Mouse (Mus musculus): Measurements from ENCODE around the gene Tbx19. TPM values are rescaled to one million over a fixed set of nuclear protein-coding genes. Genes with fewer than 3 reads are reported as not detected.

Tbx19 gene
- polyA plus RNA-seq, 1 experiment from 2014 or later = not detected

DNA sequence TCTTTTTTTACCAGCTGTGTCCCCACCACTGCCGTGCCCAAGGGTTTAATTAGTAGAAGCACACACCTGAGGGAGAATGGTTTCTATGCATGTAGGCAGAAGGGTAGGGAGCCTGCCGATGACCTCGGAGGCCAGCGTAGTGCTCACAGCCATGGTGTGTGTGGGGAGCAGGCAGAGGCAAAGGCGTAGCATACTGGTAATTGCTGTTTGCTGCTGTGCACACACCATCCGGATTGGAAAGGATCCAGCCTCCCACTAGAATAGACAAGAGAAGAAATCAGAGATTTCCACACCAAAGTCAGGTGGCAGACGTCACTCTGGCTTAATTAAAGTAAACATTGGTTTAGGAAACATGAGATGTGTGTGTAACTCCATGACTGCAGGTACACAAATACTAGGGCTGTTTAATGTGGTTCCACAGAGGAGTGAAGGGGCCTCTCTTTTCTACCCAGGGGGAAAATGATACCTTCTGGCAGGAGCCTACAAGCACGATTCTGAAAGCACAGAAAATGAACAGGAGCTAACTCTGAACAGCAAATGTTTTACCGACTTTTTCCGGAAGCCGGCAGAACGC is 18.1 kb downstream of the Tbx19 start:
- Histone ChIP-seq H3K9ac (replicated peaks; ENCODE audit: low read depth, low read length) (no peak overlapping the region), H3K4me3 (ENCODE audit: low read depth, low read length) (no peak overlapping the region), H3K36me3 (ENCODE audit: control insufficient read depth, insufficient read depth, low read length) (no peaks in the 10 kb centered on the region), H3K27me3 (ENCODE audit: control insufficient read depth, insufficient read depth, low read length) (no peaks in the 10 kb centered on the region), H3K27ac (ENCODE audit: low read length) (no peak overlapping the region), H3K4me1 (ENCODE audit: control insufficient read depth, insufficient read depth, low read length) (no peaks in the 10 kb centered on the region), H3K9me3 (ENCODE audit: control insufficient read depth, low read depth, low read length) (no peaks in the 10 kb centered on the region), H3K4me2 (replicated peaks; ENCODE audit: low read depth, low read length) (no peak overlapping the region)
- WGBS = 61% methylated on average over 12 of the region's 12 CpGs
- no peak for ATAC-seq (ENCODE audit: insufficient number of reproducible peaks, insufficient read depth, low FRiP score, low read depth)

DNA sequence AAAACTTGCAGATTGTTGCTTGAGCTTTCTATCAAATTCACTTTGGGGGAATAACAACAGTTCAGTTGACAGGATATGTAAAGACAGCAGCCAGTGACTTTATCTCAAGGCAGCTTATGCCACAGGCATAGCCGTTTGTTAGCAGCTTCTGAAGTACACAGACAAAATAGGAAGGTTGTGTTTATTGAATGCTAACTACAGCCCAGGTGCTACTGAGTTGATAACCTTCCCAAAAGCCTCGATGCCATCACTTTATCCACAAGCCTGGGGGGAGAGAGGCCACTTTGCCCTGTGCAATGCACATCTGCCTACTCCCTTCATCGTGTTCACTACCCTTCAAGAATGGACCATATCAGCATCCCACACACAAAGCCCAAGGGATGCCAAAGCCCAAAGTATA is 20.3 kb downstream of the Tbx19 start:
- H3K9me3 ChIP-seq (ENCODE audit: control insufficient read depth, low read depth, low read length) = no peaks in the 10 kb centered on the region
- H3K9ac ChIP-seq (replicated peaks; ENCODE audit: low read depth, low read length) = no peak overlapping the region
- no peaks in the 10 kb centered on the region for H3K4me1 ChIP-seq (ENCODE audit: control insufficient read depth, insufficient read depth, low read length)
- ATAC-seq (ENCODE audit: insufficient number of reproducible peaks, insufficient read depth, low FRiP score, low read depth) = no peak
- 62% methylated on average over 3 of the region's 3 CpGs for WGBS
- H3K4me2 ChIP-seq (replicated peaks; ENCODE audit: low read depth, low read length) = no peak overlapping the region
- no peak overlapping the region for H3K27ac ChIP-seq (ENCODE audit: low read length)
- no peaks in the 10 kb centered on the region for H3K27me3 ChIP-seq (ENCODE audit: control insufficient read depth, insufficient read depth, low read length)
- no peak overlapping the region for H3K4me3 ChIP-seq (ENCODE audit: low read depth, low read length)
- no peaks in the 10 kb centered on the region for H3K36me3 ChIP-seq (ENCODE audit: control insufficient read depth, insufficient read depth, low read length)

- no peaks in the 10 kb centered on the region for H3K36me3 ChIP-seq (ENCODE audit: control insufficient read depth, insufficient read depth, low read length)
- H3K27me3 ChIP-seq (ENCODE audit: control insufficient read depth, insufficient read depth, low read length) = no peaks in the 10 kb centered on the region
- no peaks in the 10 kb centered on the region for H3K4me1 ChIP-seq (ENCODE audit: control insufficient read depth, insufficient read depth, low read length)
- no peak for ATAC-seq (ENCODE audit: insufficient number of reproducible peaks, insufficient read depth, low FRiP score, low read depth)
- WGBS = 85% methylated on average over 2 of the region's 2 CpGs
- no peak overlapping the region for H3K9ac ChIP-seq (replicated peaks; ENCODE audit: low read depth, low read length)
- no peak overlapping the region for H3K4me3 ChIP-seq (ENCODE audit: low read depth, low read length)
- H3K27ac ChIP-seq (ENCODE audit: low read length) = no peak overlapping the region
- no peak overlapping the region for H3K4me2 ChIP-seq (replicated peaks; ENCODE audit: low read depth, low read length)
- H3K9me3 ChIP-seq (ENCODE audit: control insufficient read depth, low read depth, low read length) = no peaks in the 10 kb centered on the region
These were observed 26.7 kb downstream of the Tbx19 start for GRCm38 (mm10) chr1:165133858-165134257.

DNA sequence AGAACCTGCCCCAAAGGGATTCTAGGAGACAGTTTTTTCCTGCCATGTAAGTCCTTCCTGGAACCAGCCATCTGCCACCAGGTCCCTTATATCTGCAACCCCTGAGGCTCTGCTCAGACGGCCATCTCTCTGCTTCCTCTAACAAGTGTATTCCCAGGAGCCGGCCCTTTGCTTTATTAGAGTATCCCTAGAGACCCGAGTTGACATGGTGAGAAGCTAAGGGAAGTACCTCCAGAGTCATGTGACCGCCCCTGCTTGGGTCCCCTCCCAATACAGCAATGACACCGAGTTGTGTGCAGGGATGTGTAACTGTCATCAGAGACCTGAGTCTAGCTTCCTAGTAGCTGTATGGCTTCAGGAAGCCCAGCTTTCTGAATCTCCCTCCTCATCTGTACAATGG is 27.3 kb downstream of the Tbx19 start:
- Histone ChIP-seq H3K4me1 (ENCODE audit: control insufficient read depth, insufficient read depth, low read length) (no peaks in the 10 kb centered on the region), H3K4me3 (ENCODE audit: low read depth, low read length) (no peak overlapping the region)
- ATAC-seq (ENCODE audit: insufficient number of reproducible peaks, insufficient read depth, low FRiP score, low read depth) = no peak

GRCm38 (mm10) chr1:165132187-165132877 is 28.2 kb downstream of the Tbx19 start:
- H3K4me1 ChIP-seq (ENCODE audit: control insufficient read depth, insufficient read depth, low read length) = no peaks in the 10 kb centered on the region
- H3K27ac ChIP-seq (ENCODE audit: low read length) = no peak overlapping the region
- no peak overlapping the region for H3K9ac ChIP-seq (replicated peaks; ENCODE audit: low read depth, low read length)
- H3K27me3 ChIP-seq (ENCODE audit: control insufficient read depth, insufficient read depth, low read length) = no peaks in the 10 kb centered on the region
- H3K36me3 ChIP-seq (ENCODE audit: control insufficient read depth, insufficient read depth, low read length) = no peaks in the 10 kb centered on the region
- H3K9me3 ChIP-seq (ENCODE audit: control insufficient read depth, low read depth, low read length) = no peaks in the 10 kb centered on the region
- WGBS = 71% methylated on average over 14 of the region's 14 CpGs
- no peak overlapping the region for H3K4me2 ChIP-seq (replicated peaks; ENCODE audit: low read depth, low read length)
- ATAC-seq (ENCODE audit: insufficient number of reproducible peaks, insufficient read depth, low FRiP score, low read depth) = no peak; the same call in 1 of the 2 replicates
- H3K4me3 ChIP-seq (ENCODE audit: low read depth, low read length) = no peak overlapping the region

More for the DNA sequence above, 27.3 kb downstream of the Tbx19 start:
- Histone ChIP-seq H3K9me3 (ENCODE audit: control insufficient read depth, low read depth, low read length) (no peaks in the 10 kb centered on the region), H3K27ac (ENCODE audit: low read length) (no peak overlapping the region), H3K9ac (replicated peaks; ENCODE audit: low read depth, low read length) (no peak overlapping the region), H3K4me2 (replicated peaks; ENCODE audit: low read depth, low read length) (no peak overlapping the region), H3K27me3 (ENCODE audit: control insufficient read depth, insufficient read depth, low read length) (no peaks in the 10 kb centered on the region), H3K36me3 (ENCODE audit: control insufficient read depth, insufficient read depth, low read length) (no peaks in the 10 kb centered on the region)
- 81% methylated on average over 5 of the region's 5 CpGs for WGBS

- Histone ChIP-seq H3K4me2 (replicated peaks; ENCODE audit: low read depth, low read length) (no peak overlapping the region), H3K27me3 (ENCODE audit: control insufficient read depth, insufficient read depth, low read length) (no peaks in the 10 kb centered on the region), H3K9me3 (ENCODE audit: control insufficient read depth, low read depth, low read length) (no peaks in the 10 kb centered on the region), H3K36me3 (ENCODE audit: control insufficient read depth, insufficient read depth, low read length) (no peaks in the 10 kb centered on the region), H3K4me3 (ENCODE audit: low read depth, low read length) (no peak overlapping the region), H3K27ac (ENCODE audit: low read length) (no peak overlapping the region), H3K9ac (replicated peaks; ENCODE audit: low read depth, low read length) (no peak overlapping the region), H3K4me1 (ENCODE audit: control insufficient read depth, insufficient read depth, low read length) (no peaks in the 10 kb centered on the region)
- 74% methylated on average over 5 of the region's 5 CpGs for WGBS
- ATAC-seq (ENCODE audit: insufficient number of reproducible peaks, insufficient read depth, low FRiP score, low read depth) = no peak
These were observed 31.0 kb downstream of the Tbx19 start for GRCm38 (mm10) chr1:165129573-165129972.

- no peak overlapping the region for H3K4me2 ChIP-seq (replicated peaks; ENCODE audit: low read depth, low read length)
- WGBS = 78% methylated on average over 7 of the region's 7 CpGs
- peaks cover 6% of the 10 kb centered on the region for H3K4me1 ChIP-seq (ENCODE audit: control insufficient read depth, insufficient read depth, low read length)
- H3K9ac ChIP-seq (replicated peaks; ENCODE audit: low read depth, low read length) = no peak overlapping the region
- no peaks in the 10 kb centered on the region for H3K36me3 ChIP-seq (ENCODE audit: control insufficient read depth, insufficient read depth, low read length)
- H3K4me3 ChIP-seq (ENCODE audit: low read depth, low read length) = no peak overlapping the region
- no peak for ATAC-seq (ENCODE audit: insufficient number of reproducible peaks, insufficient read depth, low FRiP score, low read depth)
- H3K27ac ChIP-seq (ENCODE audit: low read length) = no peak overlapping the region
- H3K27me3 ChIP-seq (ENCODE audit: control insufficient read depth, insufficient read depth, low read length) = no peaks in the 10 kb centered on the region
- H3K9me3 ChIP-seq (ENCODE audit: control insufficient read depth, low read depth, low read length) = no peaks in the 10 kb centered on the region
These were observed 39.5 kb downstream of the Tbx19 start for GRCm38 (mm10) chr1:165121096-165121495.

DNA sequence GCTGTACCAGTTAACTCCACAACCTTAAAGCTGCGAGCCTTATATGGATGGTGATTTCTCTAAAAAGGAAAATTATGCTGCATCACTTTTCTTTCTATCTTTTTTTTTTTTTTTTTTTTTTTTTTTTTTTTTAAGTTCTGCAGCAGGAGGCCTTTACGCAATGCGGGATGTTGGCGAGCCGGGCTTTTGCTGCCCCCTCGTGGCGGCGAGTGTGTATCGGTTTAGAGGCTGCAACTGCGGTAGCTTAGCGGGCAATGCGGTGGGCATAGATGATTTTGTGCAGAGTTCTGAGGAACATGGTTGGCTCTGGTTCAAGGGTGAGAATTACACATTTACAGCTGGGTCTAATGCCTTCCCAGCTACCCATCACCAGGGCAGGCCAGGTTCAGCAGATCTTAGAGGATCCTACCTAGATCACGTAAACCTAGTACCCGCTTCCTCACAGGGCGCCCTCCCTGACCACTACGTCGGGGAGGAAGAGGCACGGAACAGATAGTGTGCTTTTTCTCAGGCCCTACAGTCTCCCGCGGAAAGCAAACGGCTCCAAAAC is 40.1 kb downstream of the Tbx19 start:
- no peaks in the 10 kb centered on the region for H3K9me3 ChIP-seq (ENCODE audit: control insufficient read depth, low read depth, low read length)
- H3K4me2 ChIP-seq (replicated peaks; ENCODE audit: low read depth, low read length) = no peak overlapping the region
- no peak for ATAC-seq (ENCODE audit: insufficient number of reproducible peaks, insufficient read depth, low FRiP score, low read depth)
- no peaks in the 10 kb centered on the region for H3K27me3 ChIP-seq (ENCODE audit: control insufficient read depth, insufficient read depth, low read length)
- H3K27ac ChIP-seq (ENCODE audit: low read length) = no peak overlapping the region
- peaks cover 6% of the 10 kb centered on the region for H3K4me1 ChIP-seq (ENCODE audit: control insufficient read depth, insufficient read depth, low read length)
- no peak overlapping the region for H3K9ac ChIP-seq (replicated peaks; ENCODE audit: low read depth, low read length)
- no peaks in the 10 kb centered on the region for H3K36me3 ChIP-seq (ENCODE audit: control insufficient read depth, insufficient read depth, low read length)
- WGBS = 21% methylated on average over 21 of the region's 21 CpGs
- H3K4me3 ChIP-seq (ENCODE audit: low read depth, low read length) = no peak overlapping the region

Measured in stomach, embryonic 14.5 days (tissue).